Mouse (Mus musculus) heart, adult 2 months (tissue): ENCODE results near the gene Lypd4. TPM values are rescaled to one million over a fixed set of nuclear protein-coding genes. Genes with fewer than 3 reads are reported as not detected.
"Not testable (repeated sequence)": the region's sequence is repeated elsewhere in the genome, so short reads cannot be mapped to it uniquely, and the experiment has no call there.

Experiments used
- DNase-seq, 2 experiments: peaks; one replicate each; pipeline ENCODE4 v3.0.0; 2021
- H3K27ac ChIP-seq: fragments of 200-600 bp; 2 replicates; pipeline ENCODE4 v1.8.1; 2022
- H3K27me3 ChIP-seq: fragments of 200-500 bp; 2 replicates; pipeline ENCODE4 v1.6.1; 2012; ENCODE audit warnings: mild to moderate bottlenecking, low read length, inconsistent platforms, mixed read lengths; ENCODE audit not compliant: control insufficient read depth, insufficient read depth
- H3K36me3 ChIP-seq: fragments of 200-500 bp; 2 replicates; pipeline ENCODE4 v1.6.1; 2012; ENCODE audit warnings: low read length, inconsistent platforms; ENCODE audit not compliant: control insufficient read depth, insufficient read depth
- H3K4me1 ChIP-seq: fragments of 200-500 bp; 2 replicates; pipeline ENCODE4 v1.6.1; 2011; ENCODE audit warnings: low read length; ENCODE audit not compliant: control insufficient read depth, insufficient read depth
- H3K4me3 ChIP-seq: fragments of 200-600 bp; 2 replicates; pipeline ENCODE4 v1.8.1; 2022
- H3K79me2 ChIP-seq: fragments of 200-500 bp; replicated peaks from 2 replicates; pipeline ENCODE4 v1.6.1; 2012; ENCODE audit warnings: mild to moderate bottlenecking, inconsistent platforms, low read length, moderate library complexity, mixed read lengths; ENCODE audit not compliant: control insufficient read depth, insufficient read depth
- H3K9ac ChIP-seq: fragments of 200-500 bp; 2 replicates; pipeline ENCODE4 v1.6.1; 2012; ENCODE audit warnings: low read depth, mild to moderate bottlenecking, control low read depth, inconsistent platforms, low read length, mixed read lengths
- CTCF ChIP-seq: fragments of 200-600 bp; IDR thresholded peaks from 2 replicates; pipeline ENCODE4 v1.8.1; 2022; ENCODE audit warnings: antibody characterized with exemption, mild to moderate bottlenecking, moderate library complexity
- EP300 ChIP-seq: fragments of 200-500 bp; IDR thresholded peaks from 2 replicates; pipeline ENCODE4 v1.6.1; 2011; ENCODE audit warnings: low read depth, low read length, control low read depth; ENCODE audit not compliant: insufficient read depth
- POLR2A ChIP-seq: fragments of 200-500 bp; IDR thresholded peaks from 2 replicates; pipeline ENCODE4 v1.6.1; 2011; ENCODE audit warnings: mild to moderate bottlenecking, low read depth, low read length, control low read depth; ENCODE audit not compliant: insufficient read depth
- WGBS: fragments of 180-500 bp; shearing (Covaris S2); methylation state at CpG from one replicate; pipeline ENCODE4 v1.1.7; 2018; 5-methylcytosine and 5-hydroxymethylcytosine counted together
- intact Hi-C: fragments of 180-260 bp; cut with DNase I; formaldehyde crosslinking; loops from one replicate; pipeline ENCODE4 v1.15.1; 2025
- polyA plus RNA-seq: library from polyadenylated mRNA; depleted of rRNA; stranded (reverse); fragments of >200 nt; gene quantifications from 2 replicates; pipeline ENCODE4 v1.2.3, GENCODE M21; 2012
- total RNA-seq, 2 experiments: library from RNA; stranded (reverse); gene quantifications; 2 replicates each; pipeline ENCODE4 v1.2.3; 2021

Lypd4 gene
- total and polyA plus RNA-seq, 3 experiments, result 0.53 TPM; not detected in 2

- no peaks in the 10 kb centered on the region for H3K4me1 ChIP-seq
- H3K27me3 ChIP-seq, result no peaks in the 10 kb centered on the region
- H3K27ac ChIP-seq, result no peak overlapping the region
- intact Hi-C loops, result no loop called here
- DNase-seq, result no peak
- no peak overlapping the region for H3K4me3 ChIP-seq
- H3K79me2 ChIP-seq, result no peaks in the 10 kb centered on the region
- TF ChIP-seq EP300 (no peak), POLR2A (no peak), CTCF (no peak)
- no peak overlapping the region for H3K9ac ChIP-seq
- H3K36me3 ChIP-seq, result no peaks in the 10 kb centered on the region
- 25% methylated on average over 5 of the region's 5 CpGs for WGBS
Measured at GRCm38 (mm10) chr7:24850162-24850561, 19.6 kb downstream of the Lypd4 start.

- H3K79me2 ChIP-seq, H3K9ac ChIP-seq, intact Hi-C loops, H3K27me3 ChIP-seq, H3K4me1 ChIP-seq, H3K4me3 ChIP-seq, H3K27ac ChIP-seq, DNase-seq, H3K36me3 ChIP-seq: not testable (repeated sequence)
- WGBS, result 41% methylated on average over 2 of the region's 2 CpGs
Measured at GRCm38 (mm10) chr7:24846576-24846975, 23.2 kb downstream of the Lypd4 start.

- no peak overlapping the region for H3K9ac ChIP-seq
- intact Hi-C loops, result no loop called here
- no peak overlapping the region for H3K4me3 ChIP-seq
- TF ChIP-seq CTCF (no peak), POLR2A (no peak), EP300 (no peak)
- no peaks in the 10 kb centered on the region for H3K36me3 ChIP-seq
- H3K79me2 ChIP-seq, result no peaks in the 10 kb centered on the region
- H3K4me1 ChIP-seq, result no peaks in the 10 kb centered on the region
- H3K27ac ChIP-seq, result no peak overlapping the region
- DNase-seq, result no peak
- no peaks in the 10 kb centered on the region for H3K27me3 ChIP-seq
- WGBS, result 4% methylated on average over 6 of the region's 6 CpGs
Measured at GRCm38 (mm10) chr7:24845713-24846112, 24.0 kb downstream of the Lypd4 start.

GRCm38 (mm10) chr7:24845181-24845580, 24.6 kb downstream of the Lypd4 start:
- Histone ChIP-seq H3K27me3 (no peaks in the 10 kb centered on the region), H3K27ac (no peak overlapping the region), H3K79me2 (no peaks in the 10 kb centered on the region), H3K4me3 (no peak overlapping the region), H3K36me3 (no peaks in the 10 kb centered on the region), H3K9ac (no peak overlapping the region), H3K4me1 (no peaks in the 10 kb centered on the region)
- intact Hi-C loops, result no loop called here
- no peak for DNase-seq
- TF ChIP-seq POLR2A (no peak), EP300 (no peak), CTCF (no peak)
- WGBS, result 73% methylated on average over 9 of the region's 9 CpGs

GRCm38 (mm10) chr7:24844144-24844543, 25.6 kb downstream of the Lypd4 start:
- intact Hi-C loops, result no loop called here
- H3K36me3 ChIP-seq, result no peaks in the 10 kb centered on the region
- TF ChIP-seq CTCF (no peak), EP300 (no peak), POLR2A (no peak)
- 38% methylated on average over 5 of the region's 5 CpGs for WGBS
- no peak overlapping the region for H3K27ac ChIP-seq
- H3K27me3 ChIP-seq, result no peaks in the 10 kb centered on the region
- DNase-seq, result no peak
- no peak overlapping the region for H3K9ac ChIP-seq
- no peak overlapping the region for H3K4me3 ChIP-seq
- H3K4me1 ChIP-seq, result no peaks in the 10 kb centered on the region
- H3K79me2 ChIP-seq, result no peaks in the 10 kb centered on the region

- Histone ChIP-seq H3K36me3 (no peaks in the 10 kb centered on the region), H3K4me1 (no peaks in the 10 kb centered on the region), H3K27ac (no peak overlapping the region), H3K79me2 (no peaks in the 10 kb centered on the region), H3K9ac (no peak overlapping the region), H3K27me3 (no peaks in the 10 kb centered on the region), H3K4me3 (no peak overlapping the region)
- no peak for DNase-seq
- TF ChIP-seq CTCF (no peak), POLR2A (no peak), EP300 (no peak)
- intact Hi-C loops, result no loop called here
- WGBS, result 77% methylated on average over 4 of the region's 4 CpGs
Measured at GRCm38 (mm10) chr7:24841009-24841408, 28.7 kb downstream of the Lypd4 start.

GRCm38 (mm10) chr7:24840331-24840730, 29.4 kb downstream of the Lypd4 start:
- H3K79me2 ChIP-seq, result no peaks in the 10 kb centered on the region
- TF ChIP-seq EP300 (no peak), CTCF (no peak), POLR2A (no peak)
- intact Hi-C loops, result no loop called here
- no peak overlapping the region for H3K27ac ChIP-seq
- WGBS, result 52% methylated on average over 3 of the region's 3 CpGs
- DNase-seq, result no peak
- H3K36me3 ChIP-seq, result no peaks in the 10 kb centered on the region
- H3K4me3 ChIP-seq, result no peak overlapping the region
- no peaks in the 10 kb centered on the region for H3K27me3 ChIP-seq
- H3K4me1 ChIP-seq, result no peaks in the 10 kb centered on the region
- no peak overlapping the region for H3K9ac ChIP-seq
